Mouse (Mus musculus): ENCODE measurements around the gene Cyp24a1.

GRCm38 (mm10) chr2:170528061-170528460, 31.1 kb upstream of the Cyp24a1 start:
- no peak for TF ChIP-seq TAL1 (conservative IDR thresholded peaks at IDR 0.05; ENCODE audit: low read depth, low read length)
- no peak for TF ChIP-seq CTCF (IDR thresholded peaks at IDR 0.05; ENCODE audit: low read depth, low read length)
- no peak for TF ChIP-seq GATA1 (IDR thresholded peaks at IDR 0.05; ENCODE audit: borderline replicate concordance, low read length)
